Mouse (Mus musculus) adrenal gland, adult 10 weeks (tissue): ENCODE measurements around the gene Tbx4. TPM values are rescaled to one million over a fixed set of nuclear protein-coding genes. Genes with fewer than 3 reads are reported as not detected.

Source experiments
- polyA plus RNA-seq: library from polyadenylated mRNA; stranded (reverse); fragments of 350-450 nt; fragmentation: Illumina TruSeq; extraction: RNeasy Lipid Tissue Mini Kit (QIAGEN cat#74804); gene quantifications from one replicate; pipeline ENCODE4 v1.2.3, GENCODE M21; 2014; ENCODE audit warnings: low read depth, low replicate concordance

Tbx4 gene
- not detected for polyA plus RNA-seq

DNA sequence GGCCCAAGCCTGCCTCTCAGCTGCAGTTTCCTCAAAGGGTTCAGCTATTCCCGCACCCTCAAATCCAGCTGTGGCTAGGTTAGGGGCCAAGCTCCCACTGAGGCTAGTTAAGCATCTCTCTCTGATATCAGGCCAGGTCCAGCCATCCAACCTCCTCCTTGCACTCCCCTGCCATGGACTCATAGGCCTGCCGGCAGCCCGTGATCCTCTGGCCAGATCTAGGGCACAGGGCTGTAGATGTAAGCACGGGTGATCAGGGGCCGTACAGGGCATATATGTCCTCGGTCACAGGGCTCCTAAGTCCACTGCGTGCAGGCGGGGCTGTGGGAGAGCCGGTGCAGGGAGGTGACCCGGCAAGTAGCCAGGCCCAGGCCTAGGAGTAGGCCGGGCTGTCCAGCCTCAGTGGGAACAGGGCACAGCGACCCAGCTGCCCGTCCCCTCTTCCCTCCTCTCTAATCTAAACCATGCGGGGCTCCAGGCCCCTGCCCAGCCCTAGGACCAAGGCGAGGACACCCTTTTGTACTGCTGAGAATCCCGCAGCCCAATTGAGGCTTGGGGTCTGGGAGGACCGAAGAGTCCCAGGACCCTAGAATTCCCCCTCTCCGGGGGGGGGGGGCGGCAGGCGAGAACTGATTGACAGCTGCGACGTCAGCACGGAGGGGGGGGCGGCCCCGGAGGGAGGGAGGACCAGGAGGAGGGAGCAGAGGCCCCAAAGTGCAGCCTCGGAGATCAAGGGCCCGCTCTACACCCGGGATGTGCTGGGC lies at the start of gene Tbx4:
Gene Tbx4, plus strand, starts transcription at position 758 of the 764 bp plus-strand sequence.

DNA sequence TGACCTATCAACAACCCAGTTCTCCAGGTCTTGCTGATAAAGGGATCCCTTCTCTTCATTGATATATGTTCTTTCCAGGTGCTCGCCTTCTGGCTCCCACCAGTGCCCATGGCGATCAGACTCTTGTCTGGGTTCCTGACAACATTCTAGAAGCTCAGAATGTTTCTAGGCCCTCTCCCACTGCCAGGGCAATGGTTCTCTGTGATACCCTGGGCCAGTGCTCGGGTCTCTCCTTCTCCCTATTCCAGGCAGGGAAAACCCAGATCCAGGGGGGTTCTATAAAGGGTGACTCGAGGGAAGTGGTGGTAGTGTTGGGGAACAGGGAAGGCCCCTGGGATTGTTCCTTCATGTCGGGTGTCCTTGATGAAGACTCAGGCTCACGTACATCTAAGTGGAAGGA lies 36.0 kb upstream of the Tbx4 start, which contains the start of gene Gm11444:
Gene Gm11444, minus strand, starts transcription at position 101 of the 400 bp plus-strand sequence.

Other genes starting within 250 kb of the Tbx4 start
- 0.99 TPM for gene Tbx2, start 53.9 kb upstream of the Tbx4 start, polyA plus RNA-seq
- gene Gm11444, start 36.1 kb upstream of the Tbx4 start, polyA plus RNA-seq: not detected